Mouse (Mus musculus) stomach, embryonic 14.5 days (tissue): Measurements from ENCODE around the gene Higd1c. TPM values are rescaled to one million over a fixed set of nuclear protein-coding genes. Genes with fewer than 3 reads are reported as not detected.
A peak's percentile ranks its signal among the peaks of the same experiment; 100 is the strongest.

Source experiments
- ATAC-seq: fragments of 200-750 bp; cut with Nextera tagmentation; 2 replicates; pipeline ENCODE4 v1.8.0; 2017; ENCODE audit warnings: low read depth, moderate TSS enrichment; ENCODE audit not compliant: insufficient number of reproducible peaks, insufficient read depth, low FRiP score
- H3K27ac ChIP-seq: fragments of 300-500 bp; sonication (generic); 2 replicates; pipeline ENCODE4 v1.5.1; 2014; ENCODE audit warnings: mild to moderate bottlenecking, low read length, moderate library complexity, mixed read lengths
- H3K27me3 ChIP-seq: fragments of 300-500 bp; sonication (generic); 2 replicates; pipeline ENCODE4 v1.6.1; 2014; ENCODE audit warnings: low read length, control low read depth, mixed read lengths; ENCODE audit not compliant: control insufficient read depth, insufficient read depth
- H3K36me3 ChIP-seq: fragments of 300-500 bp; sonication (generic); 2 replicates; pipeline ENCODE4 v1.6.1; 2014; ENCODE audit warnings: mild to moderate bottlenecking, control low read depth, low read length, moderate library complexity, mixed read lengths; ENCODE audit not compliant: control insufficient read depth, insufficient read depth
- H3K4me1 ChIP-seq: fragments of 300-500 bp; sonication (generic); 2 replicates; pipeline ENCODE4 v1.6.1; 2014; ENCODE audit warnings: low read length, control low read depth, mixed read lengths; ENCODE audit not compliant: control insufficient read depth, insufficient read depth
- H3K4me2 ChIP-seq: fragments of 300-500 bp; sonication (generic); replicated peaks from 2 replicates; pipeline ENCODE4 v1.6.1; 2014; ENCODE audit warnings: low read depth, low read length, control low read depth
- H3K4me3 ChIP-seq: fragments of 300-500 bp; sonication (generic); 2 replicates; pipeline ENCODE4 v1.5.1; 2014; ENCODE audit warnings: low read depth, low read length, control low read depth
- H3K9ac ChIP-seq: fragments of 300-500 bp; sonication (generic); replicated peaks from 2 replicates; pipeline ENCODE4 v1.6.1; 2014; ENCODE audit warnings: low read depth, mild to moderate bottlenecking, control low read depth, low read length, moderate library complexity, mixed read lengths
- H3K9me3 ChIP-seq: fragments of 300-500 bp; sonication (generic); 2 replicates; pipeline ENCODE4 v1.6.1; 2016; ENCODE audit warnings: low read depth, low read length, control low read depth; ENCODE audit not compliant: control insufficient read depth
- WGBS: fragments of 180-500 bp; shearing (Covaris S2); extraction: QIAGEN DNeasy Blood & Tissue Kit; methylation state at CpG from one replicate; pipeline ENCODE4 v1.1.7; 2014; 5-methylcytosine and 5-hydroxymethylcytosine counted together
- polyA plus RNA-seq: library from polyadenylated mRNA; unstranded; fragments of >200 nt; fragmentation: Nextera tagmentation; extraction: Ambion mirVana; gene quantifications from 2 replicates; pipeline ENCODE4 v1.2.1, GENCODE M21; 2014

Gene Higd1c
- polyA plus RNA-seq, 1 experiment from 2014 or later: not detected

GRCm38 (mm10) chr15:100391066-100391465 is 26.7 kb downstream of the Higd1c start:
- 68% methylated on average over 7 of the region's 7 CpGs for WGBS
- Histone ChIP-seq H3K36me3 (peaks cover 18% of the 10 kb centered on the region), H3K4me3 (no peak overlapping the region), H3K27me3 (no peaks in the 10 kb centered on the region), H3K9me3 (no peaks in the 10 kb centered on the region), H3K4me2 (no peak overlapping the region), H3K9ac (no peak overlapping the region), H3K4me1 (no peaks in the 10 kb centered on the region), H3K27ac (no peak overlapping the region)
- 0 out of 2 replicates have a peak, but pooled peaks have one; percentile 23 for ATAC-seq

- no peak overlapping the region for H3K4me3 ChIP-seq
- no peaks in the 10 kb centered on the region for H3K9me3 ChIP-seq
- H3K36me3 ChIP-seq: peaks cover 18% of the 10 kb centered on the region
- no peak for ATAC-seq
- no peaks in the 10 kb centered on the region for H3K4me1 ChIP-seq
- H3K27me3 ChIP-seq: no peaks in the 10 kb centered on the region
- 92% methylated on average over 7 of the region's 7 CpGs for WGBS
- no peak overlapping the region for H3K4me2 ChIP-seq
- H3K9ac ChIP-seq: no peak overlapping the region
- no peak overlapping the region for H3K27ac ChIP-seq
Measured at GRCm38 (mm10) chr15:100391599-100391998, 27.3 kb downstream of the Higd1c start.

- Histone ChIP-seq H3K27me3 (no peaks in the 10 kb centered on the region), H3K27ac (no peak overlapping the region), H3K4me1 (no peaks in the 10 kb centered on the region), H3K4me2 (no peak overlapping the region), H3K9me3 (no peaks in the 10 kb centered on the region), H3K9ac (no peak overlapping the region), H3K4me3 (no peak overlapping the region), H3K36me3 (peaks cover 21% of the 10 kb centered on the region)
- 81% methylated on average over 11 of the region's 11 CpGs for WGBS
- no peak for ATAC-seq
Measured at GRCm38 (mm10) chr15:100393016-100393415, 28.7 kb downstream of the Higd1c start.

- H3K4me3 ChIP-seq: no peak overlapping the region
- H3K9me3 ChIP-seq: no peaks in the 10 kb centered on the region
- H3K4me2 ChIP-seq: no peak overlapping the region
- H3K27ac ChIP-seq: no peak overlapping the region
- WGBS: 99% methylated on average over 3 of the region's 3 CpGs
- H3K4me1 ChIP-seq: no peaks in the 10 kb centered on the region
- no peak overlapping the region for H3K9ac ChIP-seq
- peaks cover 39% of the 10 kb centered on the region for H3K36me3 ChIP-seq
- H3K27me3 ChIP-seq: no peaks in the 10 kb centered on the region
- ATAC-seq: no peak
Measured at GRCm38 (mm10) chr15:100395561-100395960, 31.2 kb downstream of the Higd1c start.

GRCm38 (mm10) chr15:100400592-100401250 is 36.4 kb downstream of the Higd1c start:
- Histone ChIP-seq H3K9ac (no peak overlapping the region), H3K36me3 (peaks cover 48% of the 10 kb centered on the region), H3K4me3 (no peak overlapping the region), H3K4me1 (no peaks in the 10 kb centered on the region), H3K4me2 (no peak overlapping the region), H3K27me3 (no peaks in the 10 kb centered on the region), H3K27ac (no peak overlapping the region), H3K9me3 (no peaks in the 10 kb centered on the region)
- 85% methylated on average over 16 of the region's 16 CpGs for WGBS
- ATAC-seq: no peak

GRCm38 (mm10) chr15:100401811-100402210 is 37.5 kb downstream of the Higd1c start:
- peaks cover 49% of the 10 kb centered on the region for H3K36me3 ChIP-seq
- H3K27ac ChIP-seq: no peak overlapping the region
- no peak overlapping the region for H3K4me3 ChIP-seq
- no peak overlapping the region for H3K4me2 ChIP-seq
- no peak overlapping the region for H3K9ac ChIP-seq
- WGBS: 94% methylated on average over 4 of the region's 4 CpGs
- H3K4me1 ChIP-seq: no peaks in the 10 kb centered on the region
- no peaks in the 10 kb centered on the region for H3K9me3 ChIP-seq
- no peaks in the 10 kb centered on the region for H3K27me3 ChIP-seq
- ATAC-seq: no peak

- Histone ChIP-seq H3K36me3 (peaks cover 49% of the 10 kb centered on the region), H3K4me1 (no peaks in the 10 kb centered on the region), H3K9ac (no peak overlapping the region), H3K4me2 (no peak overlapping the region), H3K27ac (no peak overlapping the region), H3K9me3 (no peaks in the 10 kb centered on the region), H3K4me3 (no peak overlapping the region), H3K27me3 (no peaks in the 10 kb centered on the region)
- WGBS: 84% methylated on average over 14 of the region's 14 CpGs
- no peak for ATAC-seq
Measured at GRCm38 (mm10) chr15:100402347-100402746, 38.0 kb downstream of the Higd1c start.

- peaks cover 49% of the 10 kb centered on the region for H3K36me3 ChIP-seq
- 81% methylated on average over 4 of the region's 4 CpGs for WGBS
- no peak overlapping the region for H3K9ac ChIP-seq
- no peaks in the 10 kb centered on the region for H3K4me1 ChIP-seq
- no peak for ATAC-seq
- no peaks in the 10 kb centered on the region for H3K27me3 ChIP-seq
- no peaks in the 10 kb centered on the region for H3K9me3 ChIP-seq
- no peak overlapping the region for H3K27ac ChIP-seq
- H3K4me2 ChIP-seq: no peak overlapping the region
- no peak overlapping the region for H3K4me3 ChIP-seq
Measured at GRCm38 (mm10) chr15:100402798-100403197, 38.5 kb downstream of the Higd1c start.
